Mouse (Mus musculus) brain, embryonic 14.5 days (tissue): ENCODE data around the gene ccdc198.

Experiments
- CTCF ChIP-seq: fragments of 200-500 bp; IDR thresholded peaks from 2 replicates; pipeline ENCODE4 v1.5.1; 2012; ENCODE audit warnings: inconsistent platforms, mild to moderate bottlenecking, moderate library complexity, borderline replicate concordance; ENCODE audit not compliant: insufficient read depth, insufficient read length; ENCODE audit errors: extremely low read depth
- POLR2A ChIP-seq: fragments of 200-500 bp; IDR thresholded peaks from 2 replicates; pipeline ENCODE4 v1.6.1; 2012; ENCODE audit warnings: mild to moderate bottlenecking, inconsistent platforms, borderline replicate concordance; ENCODE audit not compliant: poor library complexity, insufficient read depth, insufficient read length, severe bottlenecking; ENCODE audit errors: extremely low read depth

DNA sequence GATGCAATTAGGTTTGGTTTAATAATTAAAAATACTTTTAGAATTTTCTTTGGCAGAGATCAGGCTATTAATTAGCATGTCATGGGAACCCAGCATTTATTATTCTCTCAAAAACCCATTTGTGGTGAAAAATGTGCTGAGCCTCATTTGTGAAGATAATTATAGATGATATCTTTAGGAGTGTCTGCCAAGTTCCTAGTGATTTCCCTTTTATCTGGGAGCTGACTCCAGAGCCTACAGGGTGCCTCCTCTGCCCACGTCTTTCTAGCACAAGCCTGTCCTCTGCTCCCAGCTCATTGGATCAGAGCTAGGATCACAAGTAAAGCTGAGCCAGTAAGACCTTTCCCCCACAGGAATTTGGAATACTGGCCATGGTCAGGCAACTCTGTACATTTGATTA, 3.8 kb downstream of the ccdc198 start:
- no peak for TF ChIP-seq CTCF
- TF ChIP-seq POLR2A = no peak
